In the genomic region with DNA sequence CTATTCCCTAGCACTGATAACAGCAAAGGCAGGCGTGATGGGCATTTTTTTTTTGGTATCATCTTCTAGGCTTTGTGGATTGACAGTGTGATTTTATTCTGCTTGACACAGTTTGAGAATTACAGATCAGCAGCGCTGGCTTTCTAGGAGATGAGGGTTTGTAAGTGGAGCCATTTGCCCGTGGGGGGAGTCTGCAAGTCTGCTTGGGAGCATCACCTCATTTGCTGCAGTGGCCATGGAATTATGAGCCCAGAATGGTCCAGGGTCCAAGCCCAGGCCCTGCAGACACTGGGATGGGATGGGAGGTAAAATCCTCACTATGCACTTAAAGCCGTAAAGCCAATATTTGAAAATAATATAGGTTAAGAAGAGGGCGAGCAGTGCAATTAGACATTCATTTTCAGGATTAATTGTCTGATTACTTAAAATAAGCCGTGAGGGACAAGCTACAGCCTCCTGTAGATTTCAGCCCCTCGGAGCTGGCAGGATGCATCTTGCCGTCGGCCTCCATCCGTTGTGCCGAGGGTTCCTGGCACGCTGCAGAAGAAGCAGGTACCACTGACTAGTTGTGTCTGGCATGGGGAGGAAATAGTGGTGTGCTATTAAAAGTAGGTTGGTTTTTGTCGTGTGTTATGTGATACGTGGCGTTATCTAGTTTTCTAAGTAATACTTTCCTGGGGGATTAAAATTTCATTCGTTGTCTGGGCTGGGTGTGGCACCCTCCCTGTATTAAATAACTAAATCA, we compare ENCODE assay signal across 9 mouse cellular contexts. TPM values are rescaled to one million over a fixed set of nuclear protein-coding genes. Genes with fewer than 3 reads are reported as not detected.
A peak's percentile ranks its signal among the peaks of the same experiment; 100 is the strongest.
DNase-seq lines count a peak whose midpoint lies in the region; ATAC-seq and TF ChIP-seq lines count a peak whose summit lies in the region.
"Had no signal": no experiment of that assay in that cellular context is flagged by ENCODE, and none has a peak within 500 bp of the region (broad histone marks: within the 10 kb centered on the region; RNA-seq: fewer than 3 reads in every experiment).

No protein-coding gene starts in this region.

- peaks cover 5% of the 10 kb centered on the region; the same call in 1 of the 2 replicates for H3K4me1 ChIP-seq in heart, embryonic 11.5 days (ENCODE audit: control insufficient read depth, insufficient read depth, low read length)
- no peaks in the 10 kb centered on the region for H3K4me1 ChIP-seq in ES-Bruce4 (ENCODE audit: control insufficient read depth, insufficient read depth, low read length)
- H3K4me1 ChIP-seq in forebrain, embryonic 11.5 days (replicated peaks; ENCODE audit: control insufficient read depth, insufficient read depth, low read length), result 0 out of 2 replicates have a peak, but pooled peaks cover 4% of the 10 kb centered on the region
- H3K4me1 ChIP-seq in limb, embryonic 13.5 days, result peaks cover 25% of the 10 kb centered on the region
- H3K4me1 ChIP-seq: liver, embryonic 15.5 days had no signal

- peaks cover 8% of the 10 kb centered on the region; the same call in 1 of the 2 replicates for H3K27me3 ChIP-seq in heart, embryonic 11.5 days (ENCODE audit: control insufficient read depth, insufficient read depth, low read length)
- no peaks in the 10 kb centered on the region for H3K27me3 ChIP-seq in ES-Bruce4 (ENCODE audit: control insufficient read depth, insufficient read depth, low read length, poor library complexity, severe bottlenecking)
- H3K27me3 ChIP-seq in forebrain, embryonic 11.5 days (ENCODE audit: control insufficient read depth, insufficient read depth, low read length), result no peaks in the 10 kb centered on the region
- H3K27me3 ChIP-seq in limb, embryonic 13.5 days, result no peaks in the 10 kb centered on the region

- DNase-seq in heart, adult 8-10 months (ENCODE audit: low spot score), result no peak
- no peak for DNase-seq in forebrain, embryonic 11.5 days (ENCODE audit: low spot score)
- no peak for DNase-seq in urinary bladder, postnatal 25 days (ENCODE audit: low spot score)
- no peak for DNase-seq in gastrocnemius, postnatal 36 days

- no peaks in the 10 kb centered on the region for H3K9me3 ChIP-seq in heart, embryonic 11.5 days (replicated peaks; ENCODE audit: control insufficient read depth, low read length)
- no peaks in the 10 kb centered on the region for H3K9me3 ChIP-seq in ES-Bruce4 (replicated peaks; ENCODE audit: control insufficient read depth, insufficient read depth, low read length, poor library complexity, severe bottlenecking)
- no peaks in the 10 kb centered on the region for H3K9me3 ChIP-seq in forebrain, embryonic 11.5 days (ENCODE audit: control insufficient read depth, low read length)
- H3K9me3 ChIP-seq in limb, embryonic 13.5 days, result no peaks in the 10 kb centered on the region
- H3K9me3 ChIP-seq: liver, embryonic 15.5 days had no signal

- peak overlapping the region; percentile 85 for H3K4me2 ChIP-seq in heart, embryonic 11.5 days
- H3K4me2 ChIP-seq in forebrain, embryonic 11.5 days (ENCODE audit: low read depth, low read length, severe bottlenecking), result peak overlapping the region; percentile 80; the same call in 1 of the 2 replicates
- H3K4me2 ChIP-seq in limb, embryonic 13.5 days (replicated peaks), result peak overlapping the region; percentile 97

- no peak for ATAC-seq in heart, embryonic 11.5 days (replicated peaks; ENCODE audit: insufficient number of reproducible peaks, low FRiP score, low TSS enrichment)
- no peak for ATAC-seq in forebrain, embryonic 11.5 days (replicated peaks; ENCODE audit: low FRiP score)
- ATAC-seq in limb, embryonic 13.5 days (ENCODE audit: low FRiP score, low read depth), result no peak
- ATAC-seq in erythroid progenitor cell, adult 5-6 weeks (replicated peaks; ENCODE audit: low FRiP score, poor library complexity, severe bottlenecking), result no peak

- no peak overlapping the region for H3K27ac ChIP-seq in heart, embryonic 11.5 days (ENCODE audit: low read depth, low read length)
- H3K27ac ChIP-seq in ES-Bruce4 (ENCODE audit: insufficient read depth, low read length), result no peak overlapping the region
- no peak overlapping the region for H3K27ac ChIP-seq in forebrain, embryonic 11.5 days (ENCODE audit: low read depth, low read length)
- H3K27ac ChIP-seq in limb, embryonic 13.5 days, result no peak overlapping the region
- H3K27ac ChIP-seq: liver, embryonic 15.5 days had no signal

- no peaks in the 10 kb centered on the region for H3K36me3 ChIP-seq in heart, embryonic 11.5 days (ENCODE audit: control insufficient read depth, insufficient read depth, low read length)
- H3K36me3 ChIP-seq in ES-Bruce4 (ENCODE audit: control insufficient read depth, insufficient read depth, low read length, poor library complexity, severe bottlenecking), result no peaks in the 10 kb centered on the region
- no peaks in the 10 kb centered on the region for H3K36me3 ChIP-seq in forebrain, embryonic 11.5 days (ENCODE audit: control insufficient read depth, insufficient read depth, low read length)
- H3K36me3 ChIP-seq in limb, embryonic 13.5 days, result no peaks in the 10 kb centered on the region
- H3K36me3 ChIP-seq: liver, embryonic 15.5 days had no signal

- no peak for TF ChIP-seq CTCF in ES-Bruce4 (IDR thresholded peaks at IDR 0.05; ENCODE audit: low read depth, low read length)

- TF ChIP-seq POLR2A in ES-Bruce4 (IDR thresholded peaks at IDR 0.05; ENCODE audit: insufficient read depth, low read length), result no peak

- TF ChIP-seq EP300 in ES-Bruce4 (IDR thresholded peaks at IDR 0.05; ENCODE audit: insufficient read depth, low read depth, low read length), result no peak

- intact Hi-C loops in gastrocnemius, postnatal 36 days (cut with DNase I), result no loop called here

- peak overlapping the region; percentile 69; the same call in 1 of the 2 replicates for H3K9ac ChIP-seq in heart, embryonic 11.5 days (ENCODE audit: low read depth, low read length)
- peak overlapping the region; percentile 64 for H3K9ac ChIP-seq in ES-Bruce4 (ENCODE audit: low read depth, poor library complexity, severe bottlenecking)
- H3K9ac ChIP-seq in forebrain, embryonic 11.5 days (ENCODE audit: low read length), result peak overlapping the region; percentile 61
- peak overlapping the region; percentile 72 for H3K9ac ChIP-seq in limb, embryonic 13.5 days
- H3K9ac ChIP-seq: liver, embryonic 15.5 days had no signal

- H3K4me3 ChIP-seq in heart, embryonic 11.5 days (ENCODE audit: low read depth, low read length), result peak overlapping the region; percentile 55
- H3K4me3 ChIP-seq in ES-Bruce4 (ENCODE audit: low read depth, low read length), result peak overlapping the region; percentile 71
- H3K4me3 ChIP-seq in forebrain, embryonic 11.5 days (ENCODE audit: low read depth, low read length), result peak overlapping the region; percentile 41
- H3K4me3 ChIP-seq in limb, embryonic 13.5 days, result peak overlapping the region; percentile 62
- H3K4me3 ChIP-seq: liver, embryonic 15.5 days had no signal

- WGBS in heart, embryonic 11.5 days (ENCODE audit: insufficient replicate concordance), result 74% methylated on average over 16 of the region's 16 CpGs
- 73% methylated on average over 16 of the region's 16 CpGs for WGBS in forebrain, embryonic 11.5 days
- 70% methylated on average over 16 of the region's 16 CpGs for WGBS in limb, embryonic 13.5 days

RNA-seq across cellular contexts. Expression of a gene that starts 42.7 kb away (rescaled TPM):
- 8.8 and 11.3 TPM in 2 replicates for polyA plus RNA-seq in heart, embryonic 11.5 days (2014; fragmentation: Nextera tagmentation; extraction: Ambion mirVana)
- total RNA-seq in heart, adult 8-10 months (2022), result 10 to 100 TPM; 55.6 to 85.0 (median 65.1) TPM
- polyA plus RNA-seq in ES-Bruce4 (2011; ENCODE audit: insufficient read depth, insufficient read length, low read depth, missing spikeins), result 15.5 and 18.3 TPM in 2 replicates
- 55.5 and 63.8 TPM in 2 replicates for polyA plus RNA-seq in forebrain, embryonic 11.5 days (2014; fragmentation: Nextera tagmentation; extraction: Ambion mirVana)
- 11.0 and 13.1 TPM in 2 replicates for polyA plus RNA-seq in limb, embryonic 13.5 days (2015; fragmentation: Nextera tagmentation; extraction: Ambion mirVana)
- total RNA-seq in gastrocnemius, postnatal 36 days (2021), result 10 to 100 TPM; 26.0 to 29.3 TPM
- total RNA-seq in erythroid progenitor cell, adult 5-6 weeks (2015; ENCODE audit: low replicate concordance), result 1.3 TPM in 1 of 2 replicates, not detected in the other
- total RNA-seq in erythroid progenitor cell, adult 5-6 weeks (2017; ENCODE audit: low replicate concordance), result 1.2 and 1.7 TPM in 2 replicates
